ENCODE assay signal across 22 mouse cellular contexts in genomic region chr6:104815610-104816009, GRCm38 (mm10).
"Had no signal": no experiment of that assay in that cellular context is flagged by ENCODE, and none has a peak within 500 bp of the region (broad histone marks: within the 10 kb centered on the region; RNA-seq: fewer than 3 reads in every experiment).

No protein-coding gene starts in this region.

- ATAC-seq: liver, embryonic 12.5 days; midbrain, embryonic 15.5 days had no signal

- H3K27ac ChIP-seq: left cerebral cortex, adult 2 months; limb, embryonic 12.5 days; liver, embryonic 12.5 days; liver, embryonic 15.5 days; lung, embryonic 15.5 days; midbrain, embryonic 12.5 days; midbrain, embryonic 15.5 days; neural tube, embryonic 13.5 days; stomach, embryonic 15.5 days had no signal

- H3K27me3 ChIP-seq: limb, embryonic 12.5 days; liver, embryonic 12.5 days; liver, embryonic 15.5 days; lung, embryonic 15.5 days; midbrain, embryonic 12.5 days; midbrain, embryonic 15.5 days; neural tube, embryonic 13.5 days; stomach, embryonic 15.5 days had no signal

- H3K9ac ChIP-seq: limb, embryonic 12.5 days; liver, embryonic 12.5 days; liver, embryonic 15.5 days; lung, embryonic 15.5 days; midbrain, embryonic 12.5 days; midbrain, embryonic 15.5 days; neural tube, embryonic 13.5 days; stomach, embryonic 15.5 days had no signal

- H3K9me3 ChIP-seq: limb, embryonic 12.5 days; liver, embryonic 12.5 days; liver, embryonic 15.5 days; lung, embryonic 15.5 days; midbrain, embryonic 12.5 days; midbrain, embryonic 15.5 days; neural tube, embryonic 13.5 days; stomach, embryonic 15.5 days had no signal

- H3K4me2 ChIP-seq: limb, embryonic 12.5 days; liver, embryonic 12.5 days; liver, embryonic 15.5 days; lung, embryonic 15.5 days; midbrain, embryonic 12.5 days; midbrain, embryonic 15.5 days; neural tube, embryonic 13.5 days; stomach, embryonic 15.5 days had no signal

- H3K4me3 ChIP-seq: left cerebral cortex, adult 2 months; limb, embryonic 12.5 days; liver, embryonic 12.5 days; liver, embryonic 15.5 days; lung, embryonic 15.5 days; midbrain, embryonic 12.5 days; midbrain, embryonic 15.5 days; myocyte; neural tube, embryonic 13.5 days; stomach, embryonic 15.5 days had no signal

- H3K4me1 ChIP-seq: limb, embryonic 12.5 days; liver, embryonic 12.5 days; liver, embryonic 15.5 days; lung, embryonic 15.5 days; midbrain, embryonic 12.5 days; midbrain, embryonic 15.5 days; neural tube, embryonic 13.5 days; stomach, embryonic 15.5 days had no signal

- DNase-seq: kidney, adult 8-10 months; kidney, postnatal 10 days; kidney, postnatal 36 days; layer of hippocampus, postnatal 36 days; liver; lung, adult 18-20 months; lung, postnatal 14 days; lung, postnatal 4 days; retina, postnatal 1 day; right cerebral cortex, postnatal 25 days; spleen, adult 18-20 months; thymus, postnatal 25 days had no signal

- H3K36me3 ChIP-seq: limb, embryonic 12.5 days; liver, embryonic 12.5 days; liver, embryonic 15.5 days; lung, embryonic 15.5 days; midbrain, embryonic 12.5 days; midbrain, embryonic 15.5 days; neural tube, embryonic 13.5 days; stomach, embryonic 15.5 days had no signal
